Comparison of ENCODE assay signal across 19 mouse cellular contexts in genomic region chr11:115400126-115400525, GRCm38 (mm10). TPM values are rescaled to one million over a fixed set of nuclear protein-coding genes. Genes with fewer than 3 reads are reported as not detected.
DNase-seq lines count a peak whose midpoint lies in the region; ATAC-seq lines count a peak whose summit lies in the region.
"Had no signal": no experiment of that assay in that cellular context is flagged by ENCODE, and none has a peak within 500 bp of the region (broad histone marks: within the 10 kb centered on the region; RNA-seq: fewer than 3 reads in every experiment).

No protein-coding gene starts in this region.

- WGBS in hindbrain, embryonic 13.5 days, result 64% methylated on average over 3 of the region's 3 CpGs
- WGBS in hindbrain, embryonic 14.5 days, result 89% methylated on average over 3 of the region's 3 CpGs
- 72% methylated on average over 3 of the region's 3 CpGs for WGBS in midbrain, embryonic 12.5 days

- no peaks in the 10 kb centered on the region for H3K9me3 ChIP-seq in hindbrain, embryonic 13.5 days
- no peaks in the 10 kb centered on the region for H3K9me3 ChIP-seq in hindbrain, embryonic 14.5 days (ENCODE audit: control insufficient read depth, low read length)
- no peaks in the 10 kb centered on the region for H3K9me3 ChIP-seq in midbrain, embryonic 12.5 days
- H3K9me3 ChIP-seq: embryonic facial prominence, embryonic 13.5 days; kidney, embryonic 15.5 days; liver, embryonic 12.5 days; neural tube, embryonic 15.5 days had no signal

- intact Hi-C loops in heart, postnatal 10 days (cut with DNase I), result no loop called here

- ATAC-seq in hindbrain, embryonic 13.5 days (ENCODE audit: low FRiP score), result no peak
- no peak for ATAC-seq in hindbrain, embryonic 14.5 days (ENCODE audit: low FRiP score)
- no peak for ATAC-seq in midbrain, embryonic 12.5 days (ENCODE audit: low FRiP score, low read depth)
- ATAC-seq: intestine, embryonic 16.5 days; liver, embryonic 12.5 days had no signal

- no peaks in the 10 kb centered on the region for H3K27me3 ChIP-seq in hindbrain, embryonic 13.5 days
- H3K27me3 ChIP-seq in hindbrain, embryonic 14.5 days (ENCODE audit: control insufficient read depth, insufficient read depth, low read length), result no peaks in the 10 kb centered on the region
- no peaks in the 10 kb centered on the region for H3K27me3 ChIP-seq in midbrain, embryonic 12.5 days
- H3K27me3 ChIP-seq: embryonic facial prominence, embryonic 13.5 days; kidney, embryonic 15.5 days; neural tube, embryonic 15.5 days had no signal

- H3K9ac ChIP-seq in hindbrain, embryonic 13.5 days, result no peak overlapping the region
- no peak overlapping the region for H3K9ac ChIP-seq in hindbrain, embryonic 14.5 days
- no peak overlapping the region for H3K9ac ChIP-seq in midbrain, embryonic 12.5 days (replicated peaks)
- H3K9ac ChIP-seq: embryonic facial prominence, embryonic 13.5 days; kidney, embryonic 15.5 days; liver, embryonic 12.5 days; lung, embryonic 14.5 days; neural tube, embryonic 15.5 days had no signal

- no peak overlapping the region for H3K4me2 ChIP-seq in hindbrain, embryonic 13.5 days
- no peak overlapping the region for H3K4me2 ChIP-seq in hindbrain, embryonic 14.5 days (replicated peaks)
- no peak overlapping the region for H3K4me2 ChIP-seq in midbrain, embryonic 12.5 days (replicated peaks)
- H3K4me2 ChIP-seq: embryonic facial prominence, embryonic 13.5 days; kidney, embryonic 15.5 days; liver, embryonic 12.5 days; lung, embryonic 14.5 days had no signal

- H3K27ac ChIP-seq in hindbrain, embryonic 13.5 days, result peak overlapping the region; percentile 71
- no peak overlapping the region; the same call in 1 of the 2 replicates for H3K27ac ChIP-seq in hindbrain, embryonic 14.5 days
- H3K27ac ChIP-seq in midbrain, embryonic 12.5 days (replicated peaks), result peak overlapping the region; percentile 82
- H3K27ac ChIP-seq: embryonic facial prominence, embryonic 13.5 days; kidney, embryonic 15.5 days; liver, embryonic 12.5 days; macrophage had no signal

- H3K4me3 ChIP-seq in hindbrain, embryonic 13.5 days, result no peak overlapping the region
- H3K4me3 ChIP-seq in hindbrain, embryonic 14.5 days (replicated peaks; ENCODE audit: low read length), result no peak overlapping the region
- no peak overlapping the region for H3K4me3 ChIP-seq in midbrain, embryonic 12.5 days
- H3K4me3 ChIP-seq: embryonic facial prominence, embryonic 13.5 days; kidney, embryonic 15.5 days; liver, embryonic 12.5 days; neural tube, embryonic 15.5 days had no signal

- H3K4me1 ChIP-seq in hindbrain, embryonic 13.5 days (replicated peaks), result peaks cover 29% of the 10 kb centered on the region
- H3K4me1 ChIP-seq in hindbrain, embryonic 14.5 days (replicated peaks; ENCODE audit: control insufficient read depth, insufficient read depth, low read length), result peaks cover 18% of the 10 kb centered on the region
- H3K4me1 ChIP-seq in midbrain, embryonic 12.5 days, result peaks cover 22% of the 10 kb centered on the region

- peaks cover 18% of the 10 kb centered on the region for H3K36me3 ChIP-seq in hindbrain, embryonic 13.5 days
- peaks cover 18% of the 10 kb centered on the region for H3K36me3 ChIP-seq in hindbrain, embryonic 14.5 days (replicated peaks; ENCODE audit: control insufficient read depth, insufficient read depth)
- H3K36me3 ChIP-seq in midbrain, embryonic 12.5 days, result peaks cover 14% of the 10 kb centered on the region
- H3K36me3 ChIP-seq: liver, embryonic 12.5 days had no signal

- DNase-seq in adrenal gland, adult 2 months, result peak; percentile 63
- no peak for DNase-seq in adrenal gland, postnatal 4 days (ENCODE audit: low spot score in 2 of 2)
- no peak for DNase-seq in hindbrain, embryonic 14.5 days (ENCODE audit: low spot score)
- DNase-seq in 3T3-L1 (ENCODE audit: low read depth, low spot score), result peak; percentile 45
- no peak for DNase-seq in heart, postnatal 10 days
- no peak for DNase-seq in urinary bladder, postnatal 36 days (ENCODE audit: low spot score in 2 of 2)
- DNase-seq: gastrocnemius, postnatal 36 days; heart, postnatal 36 days; lung, embryonic 14.5 days; thymus, adult 18-20 months had no signal

RNA-seq across cellular contexts. Expression of gene Mrpl58, which starts 3.4 kb away (rescaled TPM):
- 100 to 1,000 TPM; 163 to 165 TPM for total RNA-seq in adrenal gland, adult 2 months (2021)
- polyA plus RNA-seq in adrenal gland, adult 2 months (2012; rRNA removed), result 96.1 and 100 TPM in 2 replicates
- total RNA-seq in adrenal gland, postnatal 4 days (2021), result 100 to 1,000 TPM; 150 to 158 TPM
- 196 and 205 TPM in 2 replicates for polyA plus RNA-seq in hindbrain, embryonic 13.5 days (2015; fragmentation: Nextera tagmentation; extraction: Ambion mirVana)
- polyA plus RNA-seq in hindbrain, embryonic 14.5 days (2014; fragmentation: Nextera tagmentation; extraction: Ambion mirVana), result 196 and 222 TPM in 2 replicates
- 234 and 265 TPM in 2 replicates for polyA plus RNA-seq in midbrain, embryonic 12.5 days (2016; fragmentation: Nextera tagmentation; extraction: Ambion mirVana)
- total RNA-seq in heart, postnatal 10 days (2021), result 100 to 1,000 TPM; 144 to 150 TPM

RNA-seq across cellular contexts. Expression of gene Cdr2l, which starts 18.4 kb away (rescaled TPM):
- 100 to 1,000 TPM in 1 of 2 experiments, 10 to 100 TPM in 1; 67.8 to 169 TPM for total RNA-seq in adrenal gland, adult 2 months (2021)
- polyA plus RNA-seq in adrenal gland, adult 2 months (2012; rRNA removed), result 63.0 and 75.9 TPM in 2 replicates
- total RNA-seq in adrenal gland, postnatal 4 days (2021), result 10 to 100 TPM; 44.3 to 47.4 TPM
- 22.4 and 23.2 TPM in 2 replicates for polyA plus RNA-seq in hindbrain, embryonic 13.5 days (2015; fragmentation: Nextera tagmentation; extraction: Ambion mirVana)
- polyA plus RNA-seq in hindbrain, embryonic 14.5 days (2014; fragmentation: Nextera tagmentation; extraction: Ambion mirVana), result 25.7 and 28.5 TPM in 2 replicates
- 32.4 and 36.6 TPM in 2 replicates for polyA plus RNA-seq in midbrain, embryonic 12.5 days (2016; fragmentation: Nextera tagmentation; extraction: Ambion mirVana)
- total RNA-seq in heart, postnatal 10 days (2021), result 10 to 100 TPM; 13.9 to 16.8 TPM
- total RNA-seq: CH12.LX had no signal
- polyA plus RNA-seq: macrophage had no signal

RNA-seq across cellular contexts. Expression of gene Atp5h, which starts 19.6 kb away (rescaled TPM):
- 100 to 1,000 TPM; 734 to 761 TPM for total RNA-seq in adrenal gland, adult 2 months (2021)
- 14.2 and 14.9 TPM in 2 replicates for polyA plus RNA-seq in adrenal gland, adult 2 months (2012; rRNA removed)
- total RNA-seq in adrenal gland, postnatal 4 days (2021), result 100 to 1,000 TPM; 503 to 527 TPM
- polyA plus RNA-seq in hindbrain, embryonic 13.5 days (2015; fragmentation: Nextera tagmentation; extraction: Ambion mirVana), result 945 and 956 TPM in 2 replicates
- 897 and 1,000 TPM in 2 replicates for polyA plus RNA-seq in hindbrain, embryonic 14.5 days (2014; fragmentation: Nextera tagmentation; extraction: Ambion mirVana)
- polyA plus RNA-seq in midbrain, embryonic 12.5 days (2016; fragmentation: Nextera tagmentation; extraction: Ambion mirVana), result 873 and 889 TPM in 2 replicates
- total RNA-seq in heart, postnatal 10 days (2021), result 1,000 to 10,000 TPM; 1,980 to 2,006 TPM

RNA-seq across cellular contexts. Expression of gene Kctd2, which starts 19.8 kb away (rescaled TPM):
- total RNA-seq in adrenal gland, adult 2 months (2021), result 10 to 100 TPM; 52.1 to 72.0 TPM
- polyA plus RNA-seq in adrenal gland, adult 2 months (2012; rRNA removed), result 62.9 and 80.0 TPM in 2 replicates
- total RNA-seq in adrenal gland, postnatal 4 days (2021), result 10 to 100 TPM; 56.7 to 61.6 TPM
- polyA plus RNA-seq in hindbrain, embryonic 13.5 days (2015; fragmentation: Nextera tagmentation; extraction: Ambion mirVana), result 17.7 and 22.2 TPM in 2 replicates
- 31.3 and 32.3 TPM in 2 replicates for polyA plus RNA-seq in hindbrain, embryonic 14.5 days (2014; fragmentation: Nextera tagmentation; extraction: Ambion mirVana)
- polyA plus RNA-seq in midbrain, embryonic 12.5 days (2016; fragmentation: Nextera tagmentation; extraction: Ambion mirVana), result 32.0 and 40.4 TPM in 2 replicates
- total RNA-seq in heart, postnatal 10 days (2021), result 10 to 100 TPM; 22.7 to 26.7 TPM

RNA-seq across cellular contexts. Expression of gene Hid1, which starts 32.6 kb away (rescaled TPM):
- 10 to 100 TPM; 23.8 to 25.0 TPM for total RNA-seq in adrenal gland, adult 2 months (2021)
- polyA plus RNA-seq in adrenal gland, adult 2 months (2012; rRNA removed), result 27.1 and 27.3 TPM in 2 replicates
- 10 to 100 TPM; 29.0 to 34.2 TPM for total RNA-seq in adrenal gland, postnatal 4 days (2021)
- 41.8 and 42.9 TPM in 2 replicates for polyA plus RNA-seq in hindbrain, embryonic 13.5 days (2015; fragmentation: Nextera tagmentation; extraction: Ambion mirVana)
- polyA plus RNA-seq in hindbrain, embryonic 14.5 days (2014; fragmentation: Nextera tagmentation; extraction: Ambion mirVana), result 44.5 and 50.2 TPM in 2 replicates
- 32.9 and 38.6 TPM in 2 replicates for polyA plus RNA-seq in midbrain, embryonic 12.5 days (2016; fragmentation: Nextera tagmentation; extraction: Ambion mirVana)
- 1 to 10 TPM; 6.9 to 7.1 TPM for total RNA-seq in heart, postnatal 10 days (2021)
- polyA plus RNA-seq: macrophage had no signal

Comparison
In these comparisons a context has a peak if more than half of its experiments do, and no peak if none do; other contexts are left out.
1. DNase-seq: peak in adrenal gland, adult 2 months (single experiment) and 3T3-L1 (single experiment); none in adrenal gland, postnatal 4 days (0 of 2), hindbrain, embryonic 14.5 days (single experiment), heart, postnatal 10 days (0 of 2) and urinary bladder, postnatal 36 days (0 of 2).
2. RNA of gene Atp5h, which starts 19.6 kb away (polyA plus RNA-seq): 897 to 1,000 TPM in hindbrain, embryonic 14.5 days, 945 to 956 TPM in hindbrain, embryonic 13.5 days and 873 to 889 TPM in midbrain, embryonic 12.5 days; 14.2 to 14.9 TPM in adrenal gland, adult 2 months; every median in the first group is over 10 times any median in the second.